Mouse (Mus musculus): ENCODE results near the gene Pik3cd.

Pik3cd gene

GRCm38 (mm10) chr4:149600130-149600529 is 102.2 kb downstream of the Pik3cd start:
- in situ Hi-C loops (cut with MboI; ENCODE audit: low pct_unique_long_range_greater_than_20kb in 1 of 2, low sequenced_read_pairs in 2 of 2, unreplicated experiment in 1 of 2) = no loop called here

GRCm38 (mm10) chr4:149599549-149599948 is 102.8 kb downstream of the Pik3cd start:
- in situ Hi-C loops (cut with MboI; ENCODE audit: low pct_unique_long_range_greater_than_20kb in 1 of 2, low sequenced_read_pairs in 2 of 2, unreplicated experiment in 1 of 2) = no loop called here

All from mouse embryonic stem cell (cell line).